Mouse (Mus musculus) ES-E14 (cell line): ENCODE data around the gene Irf1.

Experiments
- CHD2 ChIP-seq: IDR thresholded peaks from 2 replicates; pipeline ENCODE4 v1.6.1; 2014; ENCODE audit warnings: mild to moderate bottlenecking, low read depth, low read length, inconsistent platforms
- HCFC1 ChIP-seq: IDR thresholded peaks from 2 replicates; pipeline ENCODE4 v1.6.1; 2012; ENCODE audit warnings: low read length, inconsistent platforms, borderline replicate concordance; ENCODE audit not compliant: insufficient read depth
- MAFK ChIP-seq: IDR thresholded peaks from 2 replicates; pipeline ENCODE4 v1.6.1; 2014; ENCODE audit warnings: mild to moderate bottlenecking, low read depth, low read length, inconsistent platforms; ENCODE audit not compliant: insufficient read depth
- ZC3H11A ChIP-seq: IDR thresholded peaks from 2 replicates; pipeline ENCODE4 v1.6.1; 2012; ENCODE audit warnings: low read depth, mild to moderate bottlenecking, inconsistent platforms, low read length, borderline replicate concordance
- ZNF384 ChIP-seq: IDR thresholded peaks from 2 replicates; pipeline ENCODE4 v1.6.1; 2012; ENCODE audit warnings: low read depth, low read length, inconsistent platforms

- TF ChIP-seq CHD2: no peak
- no peak for TF ChIP-seq ZC3H11A
- no peak for TF ChIP-seq HCFC1
- no peak for TF ChIP-seq ZNF384
- no peak for TF ChIP-seq MAFK
These were observed 1.4 kb downstream of the Irf1 start for GRCm38 (mm10) chr11:53771001-53771744.
